In the genomic region with DNA sequence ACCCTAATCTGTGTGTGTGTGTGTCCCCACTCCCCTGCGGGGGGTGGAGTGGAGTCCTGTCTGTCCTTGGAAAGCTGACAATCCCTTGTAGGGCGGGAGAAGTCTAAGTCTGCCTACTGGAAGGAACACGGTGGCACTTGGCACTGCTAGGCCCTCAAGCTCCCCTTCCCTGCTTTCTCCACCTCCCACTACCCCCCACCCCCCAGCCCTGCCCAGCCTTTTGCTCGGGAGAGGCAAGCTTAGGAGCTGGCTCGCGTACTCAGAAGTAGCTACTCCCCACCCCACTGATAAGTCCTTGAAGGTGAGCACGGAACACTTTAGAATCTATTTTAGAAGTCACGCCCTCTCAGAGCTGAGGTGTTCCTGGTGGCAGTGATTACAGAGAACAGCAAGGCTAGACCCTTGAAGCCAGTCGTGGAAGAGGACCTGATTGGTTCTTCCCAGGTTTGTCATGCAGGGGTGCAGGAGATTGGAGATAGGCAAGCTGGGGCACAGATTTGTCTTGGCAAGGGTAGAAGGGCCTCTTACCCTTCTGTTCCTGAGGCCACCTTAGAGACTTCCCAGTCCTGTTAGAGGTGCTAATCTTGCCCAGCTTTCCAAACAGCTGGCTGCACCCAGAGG, we compare ENCODE assay signal across 8 mouse cellular contexts. TPM values are rescaled to one million over a fixed set of nuclear protein-coding genes. Genes with fewer than 3 reads are reported as not detected.
A peak's percentile ranks its signal among the peaks of the same experiment; 100 is the strongest.
DNase-seq lines count a peak whose midpoint lies in the region; ATAC-seq and TF ChIP-seq lines count a peak whose summit lies in the region.

No protein-coding gene starts in this region.

- CTCF ChIA-PET in Patski (lab: Charles Lee) = interaction anchor here (1.4 to 2.7 kb wide), 4 partner anchors 12 to 92 kb away, joined by 3 to 10 read pairs (median 6); no protein-coding TSS in a partner anchor

- H3K36me3 ChIP-seq in heart, embryonic 16.5 days (ENCODE audit: control insufficient read depth, insufficient read depth) = no peaks in the 10 kb centered on the region
- no peaks in the 10 kb centered on the region for H3K36me3 ChIP-seq in lung, embryonic 16.5 days (ENCODE audit: control insufficient read depth, insufficient read depth, low read length)

- TF ChIP-seq CTCF in gastrocnemius, adult 2 months (IDR thresholded peaks at IDR 0.05) = no peak
- TF ChIP-seq CTCF in Patski (IDR thresholded peaks at IDR 0.05) = no peak

- peak; percentile 12 for ATAC-seq in Patski
- peak; percentile 7; the same call in 1 of the 2 replicates for ATAC-seq in heart, embryonic 16.5 days (replicated peaks; ENCODE audit: extremely low read depth, insufficient read depth, low FRiP score)
- ATAC-seq in lung, embryonic 16.5 days (ENCODE audit: low read depth) = peak; percentile 74
- ATAC-seq in megakaryocyte-erythroid progenitor cell, adult 5-6 weeks (replicated peaks; ENCODE audit: low FRiP score, low TSS enrichment, poor library complexity, severe bottlenecking) = no peak

- H3K9me3 ChIP-seq in heart, embryonic 16.5 days (replicated peaks; ENCODE audit: control insufficient read depth, low read length) = no peaks in the 10 kb centered on the region
- no peaks in the 10 kb centered on the region for H3K9me3 ChIP-seq in lung, embryonic 16.5 days (ENCODE audit: control insufficient read depth, low read length)

- DNase-seq in gastrocnemius, adult 2 months = no peak
- DNase-seq in gastrocnemius, adult 8-10 months (ENCODE audit: low spot score in 2 of 2) = no peak
- no peak for DNase-seq in Patski (ENCODE audit: low read depth, low spot score)
- DNase-seq in B cell, adult 2 months = no peak
- no peak for DNase-seq in embryo, embryonic 10.5 days (ENCODE audit: low spot score)

- POLR2A ChIA-PET in Patski (lab: Charles Lee) = interaction anchor here (2.1 kb wide), 1 partner anchor 11 kb away, joined by 15 read pairs; a partner anchor contains a TSS

- peak overlapping the region; percentile 91 for H3K4me2 ChIP-seq in heart, embryonic 16.5 days (ENCODE audit: low read depth, low read length)
- H3K4me2 ChIP-seq in lung, embryonic 16.5 days (ENCODE audit: low read depth, low read length) = peak overlapping the region; percentile 82

- H3K27me3 ChIP-seq in Patski = no peaks in the 10 kb centered on the region
- no peaks in the 10 kb centered on the region for H3K27me3 ChIP-seq in heart, embryonic 16.5 days (ENCODE audit: control insufficient read depth, insufficient read depth, low read length)
- no peaks in the 10 kb centered on the region for H3K27me3 ChIP-seq in lung, embryonic 16.5 days (ENCODE audit: control insufficient read depth, insufficient read depth, low read depth, low read length)

- H3K9ac ChIP-seq in heart, embryonic 16.5 days (ENCODE audit: low read length) = peak overlapping the region; percentile 90
- peak overlapping the region; percentile 84 for H3K9ac ChIP-seq in lung, embryonic 16.5 days (ENCODE audit: low read length)

- intact Hi-C loops in gastrocnemius, adult 2 months (cut with DNase I) = loop anchor here (5.0 kb wide), 1 partner anchor 208 kb away; no protein-coding TSS in a partner anchor

- H3K4me3 ChIP-seq in gastrocnemius, adult 2 months = peak overlapping the region; percentile 89
- peak overlapping the region; percentile 86 for H3K4me3 ChIP-seq in heart, embryonic 16.5 days (ENCODE audit: low read length)
- H3K4me3 ChIP-seq in lung, embryonic 16.5 days (ENCODE audit: low read length) = peak overlapping the region; percentile 79

- peaks cover 18% of the 10 kb centered on the region for H3K4me1 ChIP-seq in heart, embryonic 16.5 days (ENCODE audit: control insufficient read depth, insufficient read depth, low read length)
- peaks cover 21% of the 10 kb centered on the region for H3K4me1 ChIP-seq in lung, embryonic 16.5 days (replicated peaks; ENCODE audit: control insufficient read depth, insufficient read depth, low read length)

- WGBS in heart, embryonic 16.5 days = 5% methylated on average over 9 of the region's 9 CpGs
- WGBS in lung, embryonic 16.5 days = 5% methylated on average over 9 of the region's 9 CpGs

- peak overlapping the region; percentile 92 for H3K27ac ChIP-seq in gastrocnemius, adult 2 months
- H3K27ac ChIP-seq in heart, embryonic 16.5 days (ENCODE audit: low read length) = peak overlapping the region; percentile 95
- peak overlapping the region; percentile 95 for H3K27ac ChIP-seq in lung, embryonic 16.5 days (ENCODE audit: low read length)

- in situ Hi-C loops in Patski (cut with MboI; ENCODE audit: low pct_unique_long_range_greater_than_20kb) = no loop called here

RNA-seq across cellular contexts. Expression of a gene that starts 10.4 kb away (rescaled TPM):
- 100 to 1,000 TPM in 1 of 2 experiments, 10 to 100 TPM in 1; 84.7 to 110 TPM for total RNA-seq in gastrocnemius, adult 2 months (2021)
- 10 to 100 TPM; 87.3 to 98.6 (median 92.7) TPM for total RNA-seq in gastrocnemius, adult 8-10 months (2022)
- 87.1 TPM for polyA plus RNA-seq in Patski (2021)
- polyA plus RNA-seq in heart, embryonic 16.5 days (2015; fragmentation: Nextera tagmentation; extraction: Ambion mirVana) = 63.0 and 73.4 TPM in 2 replicates
- polyA plus RNA-seq in lung, embryonic 16.5 days (2015; fragmentation: Nextera tagmentation; extraction: Ambion mirVana) = 17.7 and 18.9 TPM in 2 replicates
- total RNA-seq in megakaryocyte-erythroid progenitor cell, adult 5-6 weeks (2014; fragmentation: Nextera tagmentation) = 90.8 and 92.3 TPM in 2 replicates
- total RNA-seq in megakaryocyte-erythroid progenitor cell, adult 5-6 weeks (2017) = 42.9 and 64.3 TPM in 2 replicates

RNA-seq across cellular contexts. Expression of a gene that starts 19.5 kb away (rescaled TPM):
- under 1 TPM; 0.10 to 0.17 TPM for total RNA-seq in gastrocnemius, adult 2 months (2021)
- under 1 TPM in 1 of 4 experiments, not detected in 3; 0.07 TPM for total RNA-seq in gastrocnemius, adult 8-10 months (2022)
- polyA plus RNA-seq in Patski (2021) = 0.46 TPM
- 0.26 and 0.34 TPM in 2 replicates for polyA plus RNA-seq in heart, embryonic 16.5 days (2015; fragmentation: Nextera tagmentation; extraction: Ambion mirVana)
- polyA plus RNA-seq in lung, embryonic 16.5 days (2015; fragmentation: Nextera tagmentation; extraction: Ambion mirVana) = 0.33 and 0.53 TPM in 2 replicates
- 0.66 TPM in 1 of 2 replicates, not detected in the other for total RNA-seq in megakaryocyte-erythroid progenitor cell, adult 5-6 weeks (2014; fragmentation: Nextera tagmentation)
- 0.57 TPM in 1 of 2 replicates, not detected in the other for total RNA-seq in megakaryocyte-erythroid progenitor cell, adult 5-6 weeks (2017)

RNA-seq across cellular contexts. Expression of a gene that starts 28.2 kb away (rescaled TPM):
- 1 to 10 TPM; 6.1 to 7.0 TPM for total RNA-seq in gastrocnemius, adult 2 months (2021)
- total RNA-seq in gastrocnemius, adult 8-10 months (2022) = 1 to 10 TPM; 3.7 to 6.6 (median 5.9) TPM
- polyA plus RNA-seq in Patski (2021) = 21.1 TPM
- polyA plus RNA-seq in heart, embryonic 16.5 days (2015; fragmentation: Nextera tagmentation; extraction: Ambion mirVana) = 2.0 and 3.0 TPM in 2 replicates
- polyA plus RNA-seq in lung, embryonic 16.5 days (2015; fragmentation: Nextera tagmentation; extraction: Ambion mirVana) = 1.2 and 1.5 TPM in 2 replicates
- total RNA-seq in megakaryocyte-erythroid progenitor cell, adult 5-6 weeks (2014; fragmentation: Nextera tagmentation) = 1.5 and 2.3 TPM in 2 replicates
- total RNA-seq in megakaryocyte-erythroid progenitor cell, adult 5-6 weeks (2017) = 1.6 and 2.6 TPM in 2 replicates
